Mouse (Mus musculus): ENCODE measurements at regions not wholly inside any gene's neighbourhood (a gene's known extent, or its start where the extent isn't known, plus 50 kb on each side); places are given as distances from the start of the nearest gene placed in this dataset.

DNA sequence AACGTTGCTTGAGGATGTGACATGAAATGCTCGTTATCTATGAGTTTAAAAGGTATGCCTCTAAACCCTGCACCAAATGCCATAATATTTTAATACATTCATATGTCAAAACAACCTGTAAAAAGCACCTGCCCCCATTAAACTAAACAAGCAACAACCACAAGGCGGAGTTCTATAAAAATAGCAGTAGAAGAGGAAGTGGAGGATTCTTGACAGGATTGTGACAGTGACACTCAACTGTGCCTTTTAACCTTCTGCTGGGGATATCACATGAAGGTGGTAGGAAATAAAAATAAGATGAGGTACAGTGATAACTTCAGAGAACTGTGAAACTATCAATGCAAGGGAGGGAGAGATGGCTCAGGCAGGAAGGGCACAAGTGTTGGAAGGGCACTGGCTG is 58.6 kb upstream of the Dbx2 start:
- WGBS: 83% methylated on average over 3 of the region's 3 CpGs
- peaks cover 14% of the 10 kb centered on the region for H3K9me3 ChIP-seq
- no peaks in the 10 kb centered on the region for H3K27me3 ChIP-seq (ENCODE audit: insufficient read depth, poor library complexity, severe bottlenecking)
- no peaks in the 10 kb centered on the region for H3K4me1 ChIP-seq (replicated peaks)
- no peak for DNase-seq (ENCODE audit: low spot score)
- no peaks in the 10 kb centered on the region for H3K36me3 ChIP-seq
- H3K4me3 ChIP-seq: no peak overlapping the region
- no peak overlapping the region for H3K27ac ChIP-seq

DNA sequence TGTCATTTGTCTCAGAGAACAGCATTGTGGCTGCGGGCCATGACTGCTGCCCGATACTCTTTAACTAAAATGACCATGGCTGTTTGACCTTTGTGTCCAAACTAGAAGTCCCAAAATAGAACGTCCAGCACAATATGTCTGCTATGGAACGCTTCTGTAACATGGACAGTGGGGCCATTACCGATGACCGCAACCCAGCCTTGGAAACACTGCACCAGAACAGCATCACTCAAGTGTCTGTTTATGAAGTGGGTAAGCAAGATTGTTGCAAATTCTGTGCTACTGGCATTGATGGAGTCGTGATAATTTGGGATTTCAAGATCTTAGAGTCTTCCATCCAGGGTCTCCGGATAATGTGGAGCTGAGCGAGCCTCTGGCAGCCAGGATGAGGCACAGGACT is 60.2 kb upstream of the Dbx2 start:
- no peaks in the 10 kb centered on the region for H3K36me3 ChIP-seq
- peaks cover 9% of the 10 kb centered on the region; the same call in 1 of the 2 replicates for H3K9me3 ChIP-seq
- H3K27ac ChIP-seq: no peak overlapping the region
- no peak for DNase-seq (ENCODE audit: low spot score)
- H3K27me3 ChIP-seq (ENCODE audit: insufficient read depth, poor library complexity, severe bottlenecking): no peaks in the 10 kb centered on the region
- H3K4me1 ChIP-seq (replicated peaks): no peaks in the 10 kb centered on the region
- 90% methylated on average over 9 of the region's 9 CpGs for WGBS
- no peak overlapping the region for H3K4me3 ChIP-seq

DNA sequence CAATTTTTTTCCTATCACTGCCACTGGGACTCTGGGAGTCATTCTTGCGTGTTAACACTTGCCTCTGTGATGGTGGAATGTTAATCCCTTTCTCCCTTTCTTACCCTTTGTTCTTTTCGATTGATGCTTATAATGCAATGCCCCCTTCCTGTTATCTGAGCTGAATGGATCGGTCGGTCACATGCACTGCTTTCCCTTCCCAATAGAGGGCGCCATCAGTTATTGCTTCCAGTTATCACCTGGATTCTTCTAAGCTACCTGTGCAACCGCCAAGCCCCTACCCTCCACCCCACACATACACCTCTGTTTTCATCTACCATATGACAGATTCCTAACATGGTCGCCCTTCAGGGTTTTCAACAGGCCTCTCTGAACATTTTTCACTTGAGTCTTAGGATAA is 66.9 kb upstream of the Ano6 start:
- Histone ChIP-seq H3K4me1 (replicated peaks) (no peaks in the 10 kb centered on the region), H3K36me3 (no peaks in the 10 kb centered on the region), H3K4me3 (no peak overlapping the region), H3K27ac (no peak overlapping the region), H3K9me3 (0 out of 2 replicates have a peak, but pooled peaks cover 9% of the 10 kb centered on the region), H3K27me3 (ENCODE audit: insufficient read depth, poor library complexity, severe bottlenecking) (no peaks in the 10 kb centered on the region)
- WGBS: 37% methylated on average over 7 of the region's 7 CpGs
- no peak for DNase-seq (ENCODE audit: low spot score)

DNA sequence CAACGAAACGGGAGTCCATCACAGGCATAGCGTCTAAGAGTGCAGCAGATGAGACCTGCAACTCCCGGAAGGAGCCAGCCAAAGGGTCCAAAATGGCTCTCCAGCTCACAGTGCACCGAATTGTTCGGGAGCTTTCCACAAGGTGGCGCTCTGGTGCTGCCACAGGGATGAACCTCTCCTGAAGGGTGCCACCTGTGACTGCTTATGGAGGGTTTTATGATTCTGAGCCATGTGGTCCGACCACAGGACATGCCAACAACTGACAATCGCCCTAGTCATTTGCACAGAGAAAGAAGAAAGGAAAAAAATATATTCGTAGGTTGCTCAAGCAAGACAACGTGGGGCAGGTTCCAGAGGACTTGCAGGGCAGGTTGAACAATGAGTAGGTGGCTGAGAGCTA is 64.8 kb upstream of the Ano6 start:
- 43% methylated on average over 11 of the region's 11 CpGs for WGBS
- Histone ChIP-seq H3K27ac (no peak overlapping the region), H3K27me3 (ENCODE audit: insufficient read depth, poor library complexity, severe bottlenecking) (no peaks in the 10 kb centered on the region), H3K9me3 (0 out of 2 replicates have a peak, but pooled peaks cover 5% of the 10 kb centered on the region), H3K4me3 (no peak overlapping the region), H3K4me1 (replicated peaks) (no peaks in the 10 kb centered on the region), H3K36me3 (no peaks in the 10 kb centered on the region)
- peak; percentile 64 for DNase-seq (ENCODE audit: low spot score)

DNA sequence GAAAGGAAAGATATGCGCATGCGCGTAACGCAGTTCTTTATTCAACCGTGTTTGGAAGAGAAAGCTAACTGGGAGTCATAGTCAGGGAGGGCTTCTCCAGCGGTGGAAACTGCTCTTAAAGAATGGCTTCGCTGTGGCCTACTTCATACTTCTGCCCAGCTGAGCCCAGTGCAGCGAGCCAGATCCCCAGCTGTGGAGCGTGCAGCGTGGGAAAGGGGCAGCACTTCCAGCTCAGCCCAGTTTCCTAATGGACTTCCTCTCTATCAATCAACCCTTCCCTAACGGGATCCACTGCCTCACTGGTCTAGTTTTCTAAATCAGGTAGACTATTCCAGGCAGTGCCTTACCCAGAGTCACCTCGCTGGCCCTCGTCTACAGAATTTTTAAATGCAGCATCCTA is 64.1 kb upstream of the Ano6 start:
- no peak overlapping the region for H3K27ac ChIP-seq
- no peaks in the 10 kb centered on the region for H3K36me3 ChIP-seq
- WGBS: 84% methylated on average over 13 of the region's 13 CpGs
- no peak for DNase-seq (ENCODE audit: low spot score)
- H3K4me1 ChIP-seq (replicated peaks): no peaks in the 10 kb centered on the region
- H3K9me3 ChIP-seq: 0 out of 2 replicates have a peak, but pooled peaks cover 3% of the 10 kb centered on the region
- H3K4me3 ChIP-seq: no peak overlapping the region
- H3K27me3 ChIP-seq (ENCODE audit: insufficient read depth, poor library complexity, severe bottlenecking): no peaks in the 10 kb centered on the region

DNA sequence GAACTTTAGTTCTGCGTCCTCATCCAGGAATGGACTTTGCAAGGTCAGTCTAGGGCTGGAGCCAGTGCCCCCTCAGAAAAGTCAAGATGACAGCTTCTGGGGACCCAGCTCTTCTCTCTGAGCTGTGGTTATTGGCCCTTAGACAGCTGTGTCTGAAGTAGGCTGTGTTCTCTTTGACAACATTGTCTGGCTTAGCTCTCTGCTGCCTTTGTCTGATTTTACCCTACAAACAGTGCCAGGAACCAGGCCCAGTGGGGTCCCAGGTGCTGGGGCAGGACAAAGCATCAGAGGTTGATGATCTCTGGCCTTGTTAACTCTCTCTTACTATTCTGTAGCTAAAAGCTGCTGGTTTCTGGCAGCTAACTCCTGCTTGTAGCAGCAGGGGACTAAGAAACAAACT is 54.9 kb upstream of the Ano6 start:
- Histone ChIP-seq H3K27ac (no peak overlapping the region), H3K27me3 (ENCODE audit: insufficient read depth, poor library complexity, severe bottlenecking) (no peaks in the 10 kb centered on the region), H3K4me3 (no peak overlapping the region), H3K36me3 (no peaks in the 10 kb centered on the region), H3K4me1 (replicated peaks) (0 out of 2 replicates have a peak, but pooled peaks cover 3% of the 10 kb centered on the region), H3K9me3 (no peaks in the 10 kb centered on the region)
- no peak for DNase-seq (ENCODE audit: low spot score)
- 57% methylated on average over 1 of the region's 1 CpGs for WGBS
